Mouse (Mus musculus): Measurements from ENCODE around the gene Ube2s.

DNA sequence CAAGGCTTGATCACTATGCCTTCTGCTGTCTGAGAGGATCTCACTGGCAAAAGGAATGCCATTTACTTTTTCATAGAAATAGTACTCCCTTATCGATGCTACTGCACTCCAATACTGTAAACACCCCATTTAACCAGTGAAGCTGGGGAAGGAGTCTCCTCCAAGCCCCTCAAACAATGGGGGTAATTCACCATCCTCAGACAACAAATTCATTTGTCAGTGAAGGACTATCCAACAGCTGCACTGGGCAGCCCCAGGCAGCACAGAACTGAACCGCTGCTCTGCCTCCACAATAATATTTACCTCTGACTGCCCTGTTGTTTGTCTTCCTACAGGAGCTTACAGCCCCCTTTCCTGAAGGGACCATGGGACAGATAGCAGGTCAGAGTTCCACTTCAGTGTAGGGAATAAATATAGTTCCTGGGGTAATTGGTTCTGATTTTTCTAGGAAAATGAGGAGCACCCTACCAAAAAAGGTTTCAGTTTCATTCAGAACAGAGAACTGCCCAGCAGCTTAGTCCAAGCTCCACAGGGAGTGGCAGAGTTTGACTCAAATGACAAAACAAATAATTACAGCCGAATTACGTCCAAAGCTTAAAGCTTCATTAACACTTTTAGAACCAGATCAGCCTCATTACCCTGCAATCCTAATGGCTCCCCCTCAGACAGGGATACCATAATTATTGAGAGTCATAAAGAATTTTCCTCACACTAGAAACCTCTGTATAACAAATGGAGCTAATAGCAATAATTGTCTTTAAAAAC, 47.3 kb downstream of the Ube2s start:
- no peak for TF ChIP-seq CTCF (IDR thresholded peaks at IDR 0.05; ENCODE audit: extremely low read depth, insufficient read length, insufficient replicate concordance, low read depth, low read length)
- TF ChIP-seq POLR2A (IDR thresholded peaks at IDR 0.05; ENCODE audit: low read depth, low read length): no peak
